Mouse (Mus musculus) lung, adult 2 months (tissue): ENCODE measurements around the gene Ccdc141.

ENCODE experiments used
- CTCF ChIP-seq: fragments of 200-500 bp; IDR thresholded peaks from 2 replicates; pipeline ENCODE4 v1.5.1; 2011; ENCODE audit warnings: mild to moderate bottlenecking, low read length, control low read depth; ENCODE audit not compliant: insufficient read depth
- POLR2A ChIP-seq: fragments of 200-500 bp; IDR thresholded peaks from 2 replicates; pipeline ENCODE4 v1.6.1; 2011; ENCODE audit warnings: low read depth, mild to moderate bottlenecking, control low read depth, low read length, borderline replicate concordance; ENCODE audit errors: extremely low read depth

DNA sequence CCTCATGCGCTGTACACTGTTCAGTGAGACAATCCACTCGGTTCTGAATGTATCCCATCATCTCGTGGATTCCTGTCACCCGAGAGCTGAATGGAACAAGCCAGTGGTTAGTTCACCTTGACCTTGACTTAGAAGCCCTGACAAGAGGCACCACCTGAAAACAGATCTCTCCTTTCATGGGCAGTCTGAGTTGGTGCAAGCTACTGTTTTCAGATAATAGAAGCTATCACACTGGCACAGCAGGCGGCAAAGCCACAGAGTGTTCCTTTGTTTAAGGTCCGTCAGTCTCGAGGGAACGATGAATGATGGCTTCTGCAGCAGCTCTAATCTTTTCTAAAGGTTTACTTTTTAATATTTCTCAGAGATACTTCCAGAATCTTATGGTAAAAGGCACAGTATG, 110.8 kb downstream of the Ccdc141 start:
- TF ChIP-seq CTCF = no peak
- TF ChIP-seq POLR2A = no peak
